Mouse (Mus musculus): Measurements from ENCODE around the gene Ctrc. TPM values are rescaled to one million over a fixed set of nuclear protein-coding genes. Genes with fewer than 3 reads are reported as not detected.
A peak's percentile ranks its signal among the peaks of the same experiment; 100 is the strongest.

The Ctrc gene
- not detected in 2 replicates for polyA plus RNA-seq (2015; fragmentation: Nextera tagmentation; extraction: Ambion mirVana)

DNA sequence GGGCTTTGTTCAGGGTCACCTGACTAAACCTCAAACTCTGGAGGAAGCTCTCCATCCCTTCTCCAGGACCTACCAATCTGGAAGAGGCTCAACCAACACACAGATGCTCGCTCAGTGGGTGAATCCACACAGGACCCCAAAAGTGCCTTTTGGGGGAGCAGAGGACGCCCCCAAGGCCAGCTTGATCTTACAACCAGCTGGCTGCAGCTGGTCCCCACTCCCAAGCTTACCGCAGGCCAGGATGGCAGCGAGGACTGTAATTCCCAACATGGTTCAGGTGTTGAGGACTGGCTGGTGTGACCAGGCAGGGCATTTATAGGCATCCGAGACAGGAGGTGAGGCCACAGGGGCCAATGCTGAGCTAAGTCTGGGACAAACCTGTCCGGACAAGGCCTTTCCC, at the start of gene Ctrc:
Ctrc (minus strand) TSS at position 361 of the 400 bp plus-strand sequence.
- Histone ChIP-seq H3K27ac (ENCODE audit: low read depth, low read length) (no peak within 1 kb of the TSS), H3K4me3 (ENCODE audit: low read depth, low read length) (no peak within 1 kb of the TSS), H3K36me3 (ENCODE audit: control insufficient read depth, insufficient read depth) (no peaks in the 10 kb centered on the region), H3K4me2 (replicated peaks; ENCODE audit: low read depth) (no peak within 1 kb of the TSS), H3K9me3 (ENCODE audit: control insufficient read depth) (no peaks in the 10 kb centered on the region), H3K27me3 (replicated peaks; ENCODE audit: control insufficient read depth, insufficient read depth, low read length) (no peaks in the 10 kb centered on the region), H3K9ac (ENCODE audit: low read depth, low read length) (no peak within 1 kb of the TSS), H3K4me1 (replicated peaks; ENCODE audit: control insufficient read depth, insufficient read depth, low read length) (no peaks in the 10 kb centered on the region)
- no peak for ATAC-seq
- TF ChIP-seq CTCF (IDR thresholded peaks at IDR 0.05; ENCODE audit: low read depth): no peak
- 77% methylated on average over 6 of the region's 6 CpGs for WGBS

DNA sequence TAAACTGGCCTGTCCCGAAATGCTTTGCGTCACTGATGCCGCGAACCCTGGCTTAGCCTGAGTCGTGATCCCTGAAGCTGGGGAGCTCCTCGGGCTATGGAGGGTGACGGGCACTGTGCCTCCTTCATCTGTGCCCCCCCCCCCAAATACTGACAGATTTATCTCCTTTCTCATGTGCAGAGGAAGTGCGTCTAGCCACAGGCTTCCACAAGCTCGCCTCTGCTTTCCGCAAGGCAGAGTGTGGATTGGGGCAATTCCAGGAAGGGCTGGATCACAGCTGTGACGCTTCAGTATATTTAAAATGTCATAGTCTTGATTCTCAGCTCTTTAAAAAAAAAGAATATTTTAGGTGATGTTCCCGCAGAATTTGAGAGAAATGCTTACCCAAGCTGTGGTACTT, 49.6 kb upstream of the Ctrc start:
- ATAC-seq: no peak
- Histone ChIP-seq H3K9me3 (ENCODE audit: control insufficient read depth) (no peaks in the 10 kb centered on the region), H3K36me3 (ENCODE audit: control insufficient read depth, insufficient read depth) (no peaks in the 10 kb centered on the region), H3K4me3 (ENCODE audit: low read depth, low read length) (no peak overlapping the region), H3K4me2 (replicated peaks; ENCODE audit: low read depth) (no peak overlapping the region), H3K27me3 (replicated peaks; ENCODE audit: control insufficient read depth, insufficient read depth, low read length) (no peaks in the 10 kb centered on the region), H3K4me1 (replicated peaks; ENCODE audit: control insufficient read depth, insufficient read depth, low read length) (0 out of 2 replicates have a peak, but pooled peaks cover 6% of the 10 kb centered on the region), H3K27ac (ENCODE audit: low read depth, low read length) (no peak overlapping the region), H3K9ac (ENCODE audit: low read depth, low read length) (no peak overlapping the region)
- 50% methylated on average over 12 of the region's 12 CpGs for WGBS
- no peak for TF ChIP-seq CTCF (IDR thresholded peaks at IDR 0.05; ENCODE audit: low read depth)

DNA sequence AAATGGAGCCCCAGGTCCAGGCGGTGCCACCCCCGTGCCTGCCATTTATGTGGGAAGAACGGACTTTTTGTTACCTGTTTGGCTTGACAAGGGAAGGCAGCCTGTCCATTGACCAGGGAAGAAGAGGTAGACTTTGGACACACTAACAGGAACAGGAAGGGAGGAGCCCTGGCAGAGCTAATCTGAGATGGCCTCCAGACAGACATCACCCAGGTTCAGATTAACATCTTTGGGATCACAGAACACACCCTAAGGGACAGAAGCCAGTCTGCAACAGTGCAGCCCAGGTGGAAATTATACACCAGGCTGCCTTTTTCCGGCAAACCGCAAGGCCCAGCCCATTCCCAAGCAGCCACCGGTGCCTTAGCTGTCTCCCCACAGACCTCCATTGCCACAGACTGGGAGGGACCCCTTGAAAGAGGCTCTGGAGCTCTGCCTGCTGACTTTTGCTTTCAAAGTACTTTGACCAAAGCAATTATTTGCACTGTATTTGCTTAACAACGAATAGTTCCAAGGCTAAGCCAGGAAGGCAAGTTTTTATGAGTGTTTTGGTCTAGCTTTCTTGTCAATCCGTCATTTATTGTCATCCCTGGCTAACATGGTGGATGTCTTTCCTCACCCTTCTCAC, 47.1 kb upstream of the Ctrc start:
- ATAC-seq: peak; percentile 65
- Histone ChIP-seq H3K9me3 (ENCODE audit: control insufficient read depth) (no peaks in the 10 kb centered on the region), H3K9ac (ENCODE audit: low read depth, low read length) (no peak overlapping the region), H3K36me3 (ENCODE audit: control insufficient read depth, insufficient read depth) (no peaks in the 10 kb centered on the region), H3K4me1 (replicated peaks; ENCODE audit: control insufficient read depth, insufficient read depth, low read length) (0 out of 2 replicates have a peak, but pooled peaks cover 6% of the 10 kb centered on the region), H3K27me3 (replicated peaks; ENCODE audit: control insufficient read depth, insufficient read depth, low read length) (no peaks in the 10 kb centered on the region), H3K4me3 (ENCODE audit: low read depth, low read length) (no peak overlapping the region), H3K27ac (ENCODE audit: low read depth, low read length) (peak overlapping the region; percentile 60), H3K4me2 (replicated peaks; ENCODE audit: low read depth) (no peak overlapping the region)
- 56% methylated on average over 8 of the region's 8 CpGs for WGBS
- no peak for TF ChIP-seq CTCF (IDR thresholded peaks at IDR 0.05; ENCODE audit: low read depth)

DNA sequence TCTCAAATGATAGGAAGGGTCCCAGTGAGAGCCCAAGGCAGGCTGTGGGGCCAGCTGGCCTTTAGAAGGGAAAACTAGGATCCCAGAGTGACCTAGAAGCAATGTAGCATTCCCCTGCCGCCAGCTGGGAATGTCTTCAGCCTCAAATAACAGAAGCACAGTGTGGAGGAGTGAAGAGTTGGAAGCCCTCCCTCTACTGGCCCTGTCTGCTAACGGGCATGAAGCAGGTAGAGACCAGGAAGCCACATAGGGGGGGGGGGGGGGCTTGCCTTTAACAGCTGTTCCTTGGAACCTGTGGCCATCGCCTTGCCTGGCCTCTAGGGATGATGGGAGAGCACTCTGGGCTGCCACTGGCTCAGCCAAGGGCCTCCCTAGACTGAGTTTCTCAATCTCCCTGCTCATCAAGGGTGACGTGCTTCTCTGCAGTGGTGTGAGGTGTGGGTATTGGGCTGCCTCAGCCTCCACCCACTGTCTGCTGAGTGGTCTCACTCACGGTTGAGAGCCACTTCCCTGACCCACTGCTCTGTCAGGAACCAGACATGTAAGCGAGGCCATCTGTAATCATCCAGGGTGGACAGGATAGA, 40.3 kb upstream of the Ctrc start:
- Histone ChIP-seq H3K4me1 (replicated peaks; ENCODE audit: control insufficient read depth, insufficient read depth, low read length) (no peaks in the 10 kb centered on the region), H3K27ac (ENCODE audit: low read depth, low read length) (no peak overlapping the region), H3K9me3 (ENCODE audit: control insufficient read depth) (no peaks in the 10 kb centered on the region), H3K27me3 (replicated peaks; ENCODE audit: control insufficient read depth, insufficient read depth, low read length) (no peaks in the 10 kb centered on the region), H3K4me3 (ENCODE audit: low read depth, low read length) (no peak overlapping the region), H3K36me3 (ENCODE audit: control insufficient read depth, insufficient read depth) (no peaks in the 10 kb centered on the region), H3K4me2 (replicated peaks; ENCODE audit: low read depth) (no peak overlapping the region), H3K9ac (ENCODE audit: low read depth, low read length) (no peak overlapping the region)
- WGBS: 43% methylated on average over 6 of the region's 6 CpGs
- no peak for ATAC-seq
- TF ChIP-seq CTCF (IDR thresholded peaks at IDR 0.05; ENCODE audit: low read depth): peak; percentile 29; the same call in 1 of the 2 replicates

DNA sequence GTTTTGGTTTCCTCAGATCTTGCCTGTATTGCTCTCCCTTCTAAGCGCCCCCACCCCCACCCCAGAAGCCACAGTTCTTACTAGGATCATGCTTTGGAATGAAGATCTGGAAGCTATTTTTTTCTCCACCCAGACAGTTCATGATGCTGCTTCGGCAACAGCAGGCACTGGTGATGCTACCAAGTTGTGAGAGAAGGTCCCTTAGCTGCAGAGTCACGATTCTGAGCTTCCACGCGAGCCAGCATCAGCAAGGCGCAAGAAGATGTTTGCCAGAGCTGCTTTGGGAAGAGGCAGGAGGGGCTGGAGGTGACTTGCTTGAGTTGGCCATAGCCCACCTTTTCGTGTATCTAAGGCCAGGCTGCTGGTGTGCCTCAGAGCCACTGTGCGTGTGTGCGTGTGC, 39.3 kb upstream of the Ctrc start:
- WGBS: 72% methylated on average over 9 of the region's 9 CpGs

DNA sequence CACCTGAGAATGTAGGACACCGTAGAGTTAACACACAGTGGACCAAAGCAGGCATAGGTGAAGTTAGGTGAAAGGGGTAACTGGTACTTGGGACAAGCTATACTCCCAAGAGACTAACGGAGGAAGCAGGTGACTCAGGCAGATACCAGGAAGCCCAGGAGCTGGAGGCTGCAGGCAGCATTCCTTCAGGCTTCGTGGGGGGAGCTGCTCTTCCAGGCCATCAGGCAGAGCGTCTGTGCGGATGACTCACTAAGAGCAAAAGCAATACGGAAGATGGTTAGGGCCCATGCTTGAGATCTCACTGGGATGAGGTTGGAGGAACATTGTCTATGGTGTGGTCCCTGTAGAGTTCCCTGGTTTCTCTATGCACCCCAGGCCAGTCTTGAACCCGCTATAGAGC, 36.7 kb upstream of the Ctrc start:
- no peak for TF ChIP-seq CTCF (IDR thresholded peaks at IDR 0.05; ENCODE audit: low read depth)
- no peaks in the 10 kb centered on the region; the same call in 1 of the 2 replicates for H3K4me1 ChIP-seq (replicated peaks; ENCODE audit: control insufficient read depth, insufficient read depth, low read length)

More for the DNA sequence above, 39.3 kb upstream of the Ctrc start:
- no peak overlapping the region for H3K4me3 ChIP-seq (ENCODE audit: low read depth, low read length)
- H3K36me3 ChIP-seq (ENCODE audit: control insufficient read depth, insufficient read depth): no peaks in the 10 kb centered on the region
- no peak overlapping the region for H3K9ac ChIP-seq (ENCODE audit: low read depth, low read length)
- no peak for ATAC-seq
- H3K27ac ChIP-seq (ENCODE audit: low read depth, low read length): no peak overlapping the region
- no peaks in the 10 kb centered on the region for H3K27me3 ChIP-seq (replicated peaks; ENCODE audit: control insufficient read depth, insufficient read depth, low read length)
- H3K4me1 ChIP-seq (replicated peaks; ENCODE audit: control insufficient read depth, insufficient read depth, low read length): no peaks in the 10 kb centered on the region
- no peak for TF ChIP-seq CTCF (IDR thresholded peaks at IDR 0.05; ENCODE audit: low read depth)
- no peaks in the 10 kb centered on the region for H3K9me3 ChIP-seq (ENCODE audit: control insufficient read depth)
- no peak overlapping the region for H3K4me2 ChIP-seq (replicated peaks; ENCODE audit: low read depth)

More for the DNA sequence above, 36.7 kb upstream of the Ctrc start:
- Histone ChIP-seq H3K27ac (ENCODE audit: low read depth, low read length) (no peak overlapping the region), H3K9me3 (ENCODE audit: control insufficient read depth) (no peaks in the 10 kb centered on the region), H3K4me3 (ENCODE audit: low read depth, low read length) (no peak overlapping the region), H3K27me3 (replicated peaks; ENCODE audit: control insufficient read depth, insufficient read depth, low read length) (no peaks in the 10 kb centered on the region), H3K9ac (ENCODE audit: low read depth, low read length) (no peak overlapping the region), H3K36me3 (ENCODE audit: control insufficient read depth, insufficient read depth) (no peaks in the 10 kb centered on the region), H3K4me2 (replicated peaks; ENCODE audit: low read depth) (no peak overlapping the region)
- WGBS: 64% methylated on average over 7 of the region's 7 CpGs
- ATAC-seq: 0 out of 2 replicates have a peak, but pooled peaks have one; percentile 26
